Mouse (Mus musculus) heart, postnatal 14 days (tissue): Measurements from ENCODE around the gene Spag7. TPM values are rescaled to one million over a fixed set of nuclear protein-coding genes. Genes with fewer than 3 reads are reported as not detected.
A peak's percentile ranks its signal among the peaks of the same experiment; 100 is the strongest.

ENCODE experiments used
- DNase-seq, 2 experiments: peaks; one replicate each; pipeline ENCODE4 v3.0.0; 2021 to 2022
- intact Hi-C: fragments of 180-260 bp; cut with DNase I; formaldehyde crosslinking; loops from one replicate; pipeline ENCODE4 v1.15.1; 2025
- long read RNA-seq, 2 experiments: library from polyadenylated mRNA; stranded (forward); transcript quantifications; one replicate each; pipeline ENCODE4 v2.0.0; 2021
- total RNA-seq, 2 experiments: library from RNA; stranded (reverse); gene quantifications; 2 replicates each; pipeline ENCODE4 v1.2.3; 2021

The Spag7 gene
- 10 to 100 TPM; 83.4 to 84.4 TPM for total RNA-seq
- long read RNA-seq, experiment 1, transcript Spag7-201 (7 exons, 1,159 nt) = major isoform, 82 of 86 reads
- long read RNA-seq, experiment 1, partial matches to known transcripts = 1 of 86 reads
- long read RNA-seq, experiment 1, other reads (novel, unspliced or antisense) = 3 of 86 reads
- long read RNA-seq, experiment 2, transcript Spag7-201 (7 exons, 1,159 nt) = major isoform, 71 of 77 reads
- long read RNA-seq, experiment 2, partial matches to known transcripts = 0 of 77 reads
- long read RNA-seq, experiment 2, other reads (novel, unspliced or antisense) = 6 of 77 reads

- DNase-seq = peak; percentile 93 to 94
- intact Hi-C loops = no loop called here
Observed at GRCm38 (mm10) chr11:70668771-70669505, at the start of gene Spag7. Gene Spag7, minus strand, starts transcription at chr11:70669416.

DNA sequence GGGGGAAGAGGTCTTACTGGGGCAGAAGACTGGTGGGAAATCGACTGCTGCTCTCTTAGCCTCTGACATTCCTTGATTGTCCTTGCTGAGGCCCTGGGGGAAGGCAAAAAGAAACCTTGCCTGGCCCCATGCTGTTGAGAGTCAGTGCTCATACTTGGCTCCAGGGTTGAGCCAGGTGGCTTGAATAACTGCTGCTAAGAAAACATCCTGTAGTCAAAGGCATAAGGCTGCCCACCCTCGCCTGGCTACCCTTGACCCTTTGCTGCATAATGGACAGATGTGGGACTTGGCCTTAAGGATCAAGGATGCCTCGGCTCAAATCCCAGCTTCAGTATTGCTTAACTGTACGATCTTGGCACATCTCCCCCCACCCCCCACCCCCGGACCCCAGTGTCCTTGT is 49.3 kb upstream of the Spag7 start:
- no peak for DNase-seq
- intact Hi-C loops = no loop called here

DNA sequence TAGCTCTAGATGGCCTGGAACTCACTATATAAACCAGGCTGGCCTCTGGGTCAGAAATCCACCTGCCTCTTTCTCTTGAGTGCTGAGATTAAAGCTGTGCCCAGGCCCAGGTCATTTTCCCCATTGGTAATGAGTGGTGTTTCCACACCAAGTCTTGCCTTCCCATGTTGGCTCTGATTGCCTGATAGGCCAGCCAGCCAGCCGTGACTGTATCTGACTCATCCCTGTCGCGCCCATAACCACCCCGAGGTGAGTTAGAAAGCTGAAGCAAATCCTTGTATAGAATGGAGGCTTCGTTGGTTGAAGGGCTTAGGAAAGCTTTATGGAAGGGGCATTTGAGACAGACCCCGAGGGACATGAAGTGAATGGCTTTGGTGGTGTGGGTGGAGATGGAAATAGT is 46.6 kb upstream of the Spag7 start:
- no peak for DNase-seq
- intact Hi-C loops = no loop called here

- no peak for DNase-seq
- intact Hi-C loops = no loop called here
Observed at GRCm38 (mm10) chr11:70713222-70713621, 44.0 kb upstream of the Spag7 start.

- intact Hi-C loops = no loop called here
- no peak for DNase-seq
Observed at GRCm38 (mm10) chr11:70711026-70711425, 41.8 kb upstream of the Spag7 start.

- DNase-seq = no peak
- intact Hi-C loops = no loop called here
Observed at GRCm38 (mm10) chr11:70706127-70706526, 36.9 kb upstream of the Spag7 start.

GRCm38 (mm10) chr11:70702781-70703180 is 33.6 kb upstream of the Spag7 start:
- peak; percentile 75 to 79 for DNase-seq
- intact Hi-C loops = loop anchor here (5.0 kb wide), 1 partner anchor 50 kb away; no protein-coding TSS in a partner anchor

- intact Hi-C loops = loop anchor here (5.0 kb wide), 1 partner anchor 50 kb away; no protein-coding TSS in a partner anchor
- DNase-seq = no peak
Observed at GRCm38 (mm10) chr11:70701984-70702733, 32.9 kb upstream of the Spag7 start.

DNA sequence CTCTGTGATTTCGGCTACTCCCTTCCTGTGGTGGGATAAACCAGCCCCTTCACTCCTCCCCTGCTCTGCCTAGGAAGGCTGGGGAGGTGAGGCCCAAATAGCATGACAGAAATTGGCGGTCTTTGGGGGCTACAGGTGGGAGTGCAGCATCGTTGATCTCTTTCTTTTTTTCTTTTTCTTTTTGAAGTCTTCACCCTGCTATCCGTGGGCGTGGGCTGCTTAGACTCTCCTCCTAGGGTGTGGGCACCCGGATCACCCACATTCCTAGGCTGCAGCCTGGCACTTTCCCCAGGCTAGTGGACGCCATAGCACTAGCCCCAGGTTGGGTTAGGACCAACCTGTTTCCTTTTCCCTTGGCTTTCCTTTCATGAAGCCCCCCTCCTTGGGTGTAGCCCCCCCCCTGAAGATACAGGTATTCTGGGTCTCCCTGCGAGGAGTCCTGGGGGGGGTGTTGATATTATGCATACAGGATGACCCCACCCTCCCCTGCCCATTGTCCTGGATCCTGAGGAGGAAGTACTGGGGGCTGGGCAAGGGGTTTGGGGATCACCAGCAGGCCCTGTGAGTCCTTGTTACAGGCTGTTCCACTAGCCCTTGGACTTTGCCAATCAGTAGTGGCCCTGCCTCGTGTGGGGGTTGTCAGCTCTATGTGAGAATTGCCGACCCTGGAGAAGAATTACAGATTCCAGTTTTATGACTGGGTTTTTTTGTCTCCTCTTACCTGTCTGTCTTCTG is 32.2 kb upstream of the Spag7 start:
- no peak for DNase-seq
- intact Hi-C loops = loop anchor here (5.0 kb wide), 1 partner anchor 51 kb away; no protein-coding TSS in a partner anchor

DNA sequence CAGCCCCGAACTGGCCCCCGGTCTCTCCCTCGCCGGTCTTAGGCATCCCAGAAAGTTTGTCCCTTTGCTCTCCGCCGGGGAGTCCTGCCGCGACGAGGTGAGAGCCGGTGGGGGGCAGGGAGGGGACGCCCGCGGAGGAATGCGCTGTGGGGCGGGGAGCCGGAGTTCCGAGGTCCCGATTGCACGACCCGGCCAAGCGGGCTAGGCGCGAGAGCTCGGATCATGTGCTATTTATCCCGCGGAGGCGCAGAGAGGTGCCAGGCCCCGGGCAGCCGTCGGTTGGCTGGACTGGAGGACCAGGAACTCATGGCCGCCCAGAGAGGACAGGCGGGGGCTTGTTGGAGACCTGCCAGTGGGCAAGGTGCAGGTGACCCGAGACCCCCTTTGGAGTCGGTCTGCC is 31.4 kb upstream of the Spag7 start:
- intact Hi-C loops = loop anchor here (5.0 kb wide), 1 partner anchor 52 kb away; no protein-coding TSS in a partner anchor
- peak; percentile 83 to 86 for DNase-seq

GRCm38 (mm10) chr11:70699722-70700556 is 30.7 kb upstream of the Spag7 start, which contains the start of the genes Inca1 and Kif1c:
Gene Inca1, minus strand, starts transcription at chr11:70700155.
Gene Kif1c, plus strand, starts transcription at chr11:70700548.
- intact Hi-C loops = loop anchor here (5.0 kb wide), 1 partner anchor 52 kb away; no protein-coding TSS in a partner anchor
- peak; percentile 97 to 99 for DNase-seq

DNA sequence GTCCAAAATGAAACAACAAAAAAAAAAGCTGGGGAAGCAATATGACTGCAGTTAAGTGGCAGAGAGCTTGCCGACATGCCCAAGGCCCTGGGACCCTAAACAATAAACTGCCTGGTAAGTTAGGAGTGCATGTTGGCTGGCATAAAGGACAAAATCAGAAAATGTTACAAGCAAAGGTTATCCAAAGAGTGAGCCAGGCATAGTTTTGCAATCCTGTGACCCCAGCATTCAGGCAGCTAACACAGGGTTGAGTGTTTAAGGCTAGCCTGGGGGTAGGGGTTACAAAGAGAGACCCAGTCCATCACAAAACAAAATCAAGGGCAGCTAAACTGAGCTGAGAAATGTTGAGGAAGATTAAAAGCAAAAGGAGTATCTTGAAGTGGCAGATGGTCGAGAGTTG is 29.8 kb upstream of the Spag7 start:
- intact Hi-C loops = no loop called here
- no peak for DNase-seq

- intact Hi-C loops = no loop called here
- no peak for DNase-seq
Observed at GRCm38 (mm10) chr11:70697376-70697775, 28.2 kb upstream of the Spag7 start.

GRCm38 (mm10) chr11:70693504-70693903 is 24.3 kb upstream of the Spag7 start:
- no peak for DNase-seq
- intact Hi-C loops = no loop called here

GRCm38 (mm10) chr11:70689578-70689977 is 20.4 kb upstream of the Spag7 start:
- no peak for DNase-seq
- intact Hi-C loops = loop anchor here (5.0 kb wide), 1 partner anchor 68 kb away; no protein-coding TSS in a partner anchor

DNA sequence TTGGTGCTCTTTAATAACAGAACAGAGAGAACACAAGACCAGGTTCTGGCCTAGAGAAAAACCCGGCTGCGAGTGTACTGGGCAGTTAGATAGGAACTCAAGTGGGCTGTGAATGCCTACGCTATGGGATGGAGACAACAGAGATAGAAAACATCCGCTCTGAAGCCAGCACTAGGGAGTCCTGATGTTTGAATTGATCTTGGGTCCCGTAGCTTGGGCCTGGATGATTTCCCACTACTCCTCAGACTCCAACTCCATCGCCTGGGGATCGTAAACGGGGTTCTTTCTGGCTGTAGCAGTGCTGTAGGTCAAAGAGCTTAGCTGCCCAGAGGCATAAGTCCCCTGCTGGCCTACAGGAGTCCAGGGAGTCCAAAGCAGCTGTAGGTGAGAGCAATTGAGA is 19.2 kb upstream of the Spag7 start:
- no peak for DNase-seq
- intact Hi-C loops = loop anchor here (5.0 kb wide), 1 partner anchor 69 kb away; no protein-coding TSS in a partner anchor

DNA sequence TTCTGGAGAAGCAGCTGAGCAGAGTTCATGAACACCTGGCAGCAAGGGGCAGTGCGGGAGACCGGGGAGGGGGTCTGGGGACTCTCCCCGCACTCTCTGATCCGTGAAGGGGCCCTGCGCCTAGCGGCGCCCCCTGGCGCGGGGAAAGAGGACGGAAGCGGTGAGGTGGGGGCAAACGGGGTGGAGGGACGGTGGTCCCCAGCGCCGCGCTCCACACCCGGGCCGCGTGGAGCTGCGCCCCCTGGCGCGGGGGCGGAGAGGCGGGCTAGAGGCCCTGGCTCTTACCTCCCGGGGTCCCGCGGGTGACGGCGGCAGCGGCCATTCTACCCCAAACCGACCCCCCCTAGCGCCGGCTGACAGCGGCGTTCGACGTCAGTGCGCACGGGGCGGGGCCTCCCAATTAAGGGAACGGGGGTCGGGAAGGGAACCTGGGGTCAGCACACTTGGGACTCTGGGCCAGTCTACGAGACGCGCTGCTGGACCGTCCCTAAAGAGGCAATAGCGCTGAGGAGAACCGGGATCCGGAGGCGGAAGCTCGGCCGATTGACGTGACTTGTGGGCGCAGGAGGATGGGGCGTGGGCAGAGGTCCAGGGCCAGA is 18.5 kb upstream of the Spag7 start, which contains the start of gene Camta2:
TSS of gene Camta2 (minus strand) at position 505 of the 599 bp plus-strand sequence.
- peak; percentile 93 to 94 for DNase-seq
- intact Hi-C loops = loop anchor here (2.0 to 5.0 kb wide), 2 partner anchors 33 to 70 kb away; partner anchors contain the start of gene Pfn1

DNA sequence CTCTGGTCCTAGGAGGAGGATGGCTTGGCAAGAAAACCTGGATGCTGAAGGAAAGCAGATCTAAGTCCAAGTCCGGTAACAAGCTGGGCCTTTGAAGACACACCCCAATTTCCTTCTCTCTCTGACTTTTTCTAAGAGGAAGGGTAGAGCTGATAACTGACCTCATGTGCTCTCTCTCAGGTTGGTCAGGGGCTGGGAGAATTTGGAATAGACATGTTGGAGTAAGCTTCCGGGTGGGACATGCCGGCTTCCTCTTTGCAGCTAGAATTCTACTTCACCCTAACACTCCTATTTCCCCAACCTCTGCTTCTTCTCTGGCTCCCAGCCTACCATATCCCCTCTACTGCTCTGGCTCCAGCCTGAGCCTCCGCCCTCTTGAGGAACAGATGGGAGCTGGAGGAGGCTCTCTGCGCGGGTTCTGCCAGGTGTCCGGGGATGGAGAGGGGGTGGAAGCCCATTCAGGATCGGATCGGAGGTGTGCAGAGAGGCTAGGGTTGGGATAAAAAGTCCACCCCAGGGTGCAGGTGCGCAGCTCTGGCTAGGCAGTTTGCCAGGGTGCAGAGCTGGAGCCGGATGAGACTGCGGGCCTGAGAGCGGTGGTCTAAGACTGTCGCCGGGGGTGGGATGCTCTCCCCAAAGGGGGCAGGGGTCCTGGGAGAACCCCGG is 17.8 kb upstream of the Spag7 start:
- peak in 1 of 2 experiments; percentile 45 for DNase-seq
- intact Hi-C loops = loop anchor here (2.0 to 5.0 kb wide), 2 partner anchors 32 to 70 kb away; partner anchors contain the start of gene Pfn1
